Mouse (Mus musculus): ENCODE measurements around the gene Dnajc5. TPM values are rescaled to one million over a fixed set of nuclear protein-coding genes. Genes with fewer than 3 reads are reported as not detected.

The Dnajc5 gene
- polyA plus RNA-seq, 1 experiment = 218 TPM

DNA sequence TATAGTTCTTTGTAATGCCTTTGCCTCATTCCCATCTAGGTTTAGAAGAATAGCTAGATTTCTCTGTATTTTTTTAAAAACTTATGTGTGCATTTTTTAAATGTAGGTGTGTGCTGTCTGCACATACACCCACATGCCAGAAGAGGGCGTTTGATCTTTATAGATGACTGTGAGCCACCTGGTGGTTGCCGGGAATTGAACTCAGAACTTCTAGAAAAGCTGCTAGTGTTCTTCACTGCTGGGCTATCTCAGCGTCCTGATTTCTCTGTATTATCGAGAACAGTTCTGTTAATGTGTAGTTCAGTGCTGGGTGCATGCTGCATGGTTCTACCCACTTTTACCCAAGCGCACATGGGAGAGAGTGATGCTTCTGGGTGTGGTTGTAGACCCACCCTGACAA, 2.5 kb downstream of the Dnajc5 start:
- Histone ChIP-seq H3K27ac (ENCODE audit: insufficient read depth, low read length) (no peak overlapping the region), H3K27me3 (ENCODE audit: control insufficient read depth, insufficient read depth, low read length) (no peaks in the 10 kb centered on the region), H3K4me3 (replicated peaks; ENCODE audit: insufficient read depth, low read depth, low read length) (no peak overlapping the region), H3K4me1 (ENCODE audit: control insufficient read depth, insufficient read depth, low read length) (peaks cover 3% of the 10 kb centered on the region; the same call in 1 of the 2 replicates)
- WGBS = 66% methylated on average over 5 of the region's 5 CpGs
- DNase-seq = peak; percentile 27 to 36
- TF ChIP-seq CTCF (IDR thresholded peaks at IDR 0.05; ENCODE audit: borderline replicate concordance, insufficient read depth, low read depth, low read length) (peak; percentile 52), POLR2A (IDR thresholded peaks at IDR 0.05; ENCODE audit: borderline replicate concordance, insufficient read depth, low read length) (no peak)

DNA sequence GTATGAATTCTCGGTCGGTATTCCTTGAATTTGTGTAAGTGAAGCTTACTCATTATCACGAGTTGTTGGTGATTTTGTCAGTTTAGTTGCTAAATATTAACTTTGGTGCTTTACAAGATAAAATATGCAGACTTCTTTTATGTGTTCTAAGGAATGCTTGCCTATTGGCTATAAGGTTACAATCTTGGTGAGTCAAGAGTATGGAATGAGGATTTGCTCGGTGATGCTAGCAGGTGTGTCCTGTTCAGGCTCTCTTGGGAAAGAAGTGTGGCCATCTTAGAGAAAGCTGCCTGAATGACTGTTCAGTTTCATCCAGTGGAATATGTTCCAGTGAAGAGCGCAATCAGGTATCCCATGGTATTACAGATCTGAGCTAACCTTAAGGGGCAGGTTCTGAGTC, 5.2 kb downstream of the Dnajc5 start:
- H3K4me1 ChIP-seq (ENCODE audit: control insufficient read depth, insufficient read depth, low read length) = peaks cover 3% of the 10 kb centered on the region; the same call in 1 of the 2 replicates
- 75% methylated on average over 5 of the region's 5 CpGs for WGBS
- no peaks in the 10 kb centered on the region for H3K27me3 ChIP-seq (ENCODE audit: control insufficient read depth, insufficient read depth, low read length)
- H3K27ac ChIP-seq (ENCODE audit: insufficient read depth, low read length) = no peak overlapping the region
- TF ChIP-seq POLR2A (IDR thresholded peaks at IDR 0.05; ENCODE audit: borderline replicate concordance, insufficient read depth, low read length) (no peak), CTCF (IDR thresholded peaks at IDR 0.05; ENCODE audit: borderline replicate concordance, insufficient read depth, low read depth, low read length) (no peak)
- no peak overlapping the region for H3K4me3 ChIP-seq (replicated peaks; ENCODE audit: insufficient read depth, low read depth, low read length)
- DNase-seq = no peak

DNA sequence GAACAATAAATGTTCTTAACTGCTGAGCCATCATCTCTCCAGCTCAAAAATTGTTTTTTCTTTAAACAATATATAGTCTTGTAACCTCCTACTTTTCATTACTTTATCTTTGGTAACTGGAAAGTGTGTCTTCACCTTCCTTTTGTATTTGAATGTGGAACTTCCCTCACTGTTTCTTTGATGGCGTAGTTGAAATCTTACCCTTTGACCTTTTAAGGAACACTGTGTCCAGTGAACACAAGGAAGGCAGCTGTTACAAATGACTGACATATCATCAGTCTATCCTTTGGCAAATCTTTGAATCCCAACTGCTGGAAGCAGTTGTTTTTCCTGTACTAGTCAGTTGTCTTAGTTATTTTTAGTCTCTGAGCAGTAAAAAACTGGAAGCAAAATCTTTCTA, 8.8 kb downstream of the Dnajc5 start:
- 94% methylated on average over 1 of the region's 1 CpGs for WGBS
- no peaks in the 10 kb centered on the region for H3K27me3 ChIP-seq (ENCODE audit: control insufficient read depth, insufficient read depth, low read length)
- no peaks in the 10 kb centered on the region for H3K4me1 ChIP-seq (ENCODE audit: control insufficient read depth, insufficient read depth, low read length)
- H3K4me3 ChIP-seq (replicated peaks; ENCODE audit: insufficient read depth, low read depth, low read length) = no peak overlapping the region
- no peak overlapping the region for H3K27ac ChIP-seq (ENCODE audit: insufficient read depth, low read length)
- DNase-seq = no peak
- no peak for TF ChIP-seq CTCF (IDR thresholded peaks at IDR 0.05; ENCODE audit: borderline replicate concordance, insufficient read depth, low read depth, low read length)
- TF ChIP-seq POLR2A (IDR thresholded peaks at IDR 0.05; ENCODE audit: borderline replicate concordance, insufficient read depth, low read length) = no peak

DNA sequence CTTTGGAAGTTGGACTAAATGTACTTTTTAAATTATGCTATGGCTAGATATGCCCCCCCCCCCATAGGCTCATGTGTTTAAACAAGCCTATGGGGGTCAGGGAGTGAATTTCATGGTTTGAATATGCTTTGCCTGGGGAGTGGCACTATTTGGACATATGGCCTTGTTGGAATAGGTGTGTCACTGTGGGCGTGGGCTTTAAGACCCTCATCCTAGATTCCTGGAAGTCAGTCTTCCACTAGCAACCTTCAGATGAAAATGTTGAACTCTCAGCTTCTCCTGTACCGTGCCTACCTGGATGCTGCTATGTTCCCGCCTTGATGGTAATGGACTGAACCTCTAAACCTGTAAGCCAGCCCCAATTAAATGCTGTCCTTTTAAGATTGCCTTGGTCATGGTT, 12.3 kb downstream of the Dnajc5 start:
- WGBS = 99% methylated on average over 3 of the region's 3 CpGs
- DNase-seq = no peak
- H3K27me3 ChIP-seq (ENCODE audit: control insufficient read depth, insufficient read depth, low read length) = no peaks in the 10 kb centered on the region
- H3K4me3 ChIP-seq (replicated peaks; ENCODE audit: insufficient read depth, low read depth, low read length) = no peak overlapping the region
- TF ChIP-seq CTCF (IDR thresholded peaks at IDR 0.05; ENCODE audit: borderline replicate concordance, insufficient read depth, low read depth, low read length) (no peak), POLR2A (IDR thresholded peaks at IDR 0.05; ENCODE audit: borderline replicate concordance, insufficient read depth, low read length) (no peak)
- H3K4me1 ChIP-seq (ENCODE audit: control insufficient read depth, insufficient read depth, low read length) = peaks cover 2% of the 10 kb centered on the region
- H3K27ac ChIP-seq (ENCODE audit: insufficient read depth, low read length) = no peak overlapping the region

DNA sequence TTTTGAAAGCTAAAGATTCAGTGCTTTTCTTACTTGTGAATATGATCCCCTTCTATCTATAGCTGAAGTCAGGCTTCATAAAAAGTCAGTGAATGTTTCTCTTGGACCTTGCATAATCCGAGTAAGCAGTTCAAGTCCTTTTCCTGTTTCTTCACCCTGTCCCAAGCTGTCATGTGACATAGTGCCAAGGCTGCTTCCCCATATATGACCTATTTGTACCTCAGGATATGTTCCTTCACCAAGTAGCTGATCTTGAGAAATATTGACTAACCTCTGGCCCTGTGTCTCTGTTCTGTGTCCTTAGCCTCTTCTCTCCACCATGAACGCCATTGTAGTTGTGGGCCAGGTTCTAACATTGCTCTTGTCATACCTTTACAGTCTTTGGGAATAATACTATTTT, 16.1 kb downstream of the Dnajc5 start:
- WGBS = 76% methylated on average over 2 of the region's 2 CpGs
- TF ChIP-seq POLR2A (IDR thresholded peaks at IDR 0.05; ENCODE audit: borderline replicate concordance, insufficient read depth, low read length) (no peak), CTCF (IDR thresholded peaks at IDR 0.05; ENCODE audit: borderline replicate concordance, insufficient read depth, low read depth, low read length) (no peak)
- Histone ChIP-seq H3K27ac (ENCODE audit: insufficient read depth, low read length) (no peak overlapping the region), H3K4me1 (ENCODE audit: control insufficient read depth, insufficient read depth, low read length) (peaks cover 6% of the 10 kb centered on the region), H3K4me3 (replicated peaks; ENCODE audit: insufficient read depth, low read depth, low read length) (no peak overlapping the region), H3K27me3 (ENCODE audit: control insufficient read depth, insufficient read depth, low read length) (no peaks in the 10 kb centered on the region)
- DNase-seq = no peak

DNA sequence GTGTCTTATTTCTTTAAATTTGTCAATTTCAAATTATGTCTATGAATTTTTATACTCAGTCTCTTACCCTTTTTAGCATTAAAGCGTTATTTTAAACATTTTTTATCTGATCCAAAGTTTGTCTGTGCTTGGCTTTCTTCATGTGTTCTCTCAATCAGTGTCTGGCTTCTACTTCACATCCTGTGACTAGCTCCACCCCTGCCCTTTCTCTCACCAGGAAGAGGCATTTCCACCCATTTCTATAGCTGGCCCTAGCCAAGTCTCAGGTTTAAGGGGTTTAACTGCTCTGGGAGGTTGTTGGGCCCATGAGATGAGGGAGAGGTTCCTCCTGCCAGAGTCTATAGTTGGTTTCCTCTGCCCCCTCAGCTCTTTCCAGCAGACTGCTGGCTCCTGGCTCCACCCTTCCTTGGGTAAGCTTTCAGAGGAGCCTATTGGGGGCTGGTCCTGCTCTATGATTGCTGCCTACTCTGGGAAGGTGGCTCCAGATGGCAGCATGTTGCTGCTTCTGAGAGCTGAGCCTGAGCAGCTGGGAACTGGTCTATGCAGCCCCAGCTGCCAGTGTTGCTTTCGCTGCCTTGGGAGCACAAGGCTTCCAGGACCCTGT, 17.3 kb downstream of the Dnajc5 start:
- H3K27ac ChIP-seq (ENCODE audit: insufficient read depth, low read length) = peak overlapping the region; percentile 72
- H3K4me1 ChIP-seq (ENCODE audit: control insufficient read depth, insufficient read depth, low read length) = peaks cover 13% of the 10 kb centered on the region
- H3K27me3 ChIP-seq (ENCODE audit: control insufficient read depth, insufficient read depth, low read length) = no peaks in the 10 kb centered on the region
- DNase-seq = peak in 1 of 2 experiments; percentile 29
- peak overlapping the region; percentile 15 for H3K4me3 ChIP-seq (replicated peaks; ENCODE audit: insufficient read depth, low read depth, low read length)
- WGBS = 45% methylated on average over 2 of the region's 2 CpGs
- TF ChIP-seq CTCF (IDR thresholded peaks at IDR 0.05; ENCODE audit: borderline replicate concordance, insufficient read depth, low read depth, low read length) (no peak), POLR2A (IDR thresholded peaks at IDR 0.05; ENCODE audit: borderline replicate concordance, insufficient read depth, low read length) (no peak)

DNA sequence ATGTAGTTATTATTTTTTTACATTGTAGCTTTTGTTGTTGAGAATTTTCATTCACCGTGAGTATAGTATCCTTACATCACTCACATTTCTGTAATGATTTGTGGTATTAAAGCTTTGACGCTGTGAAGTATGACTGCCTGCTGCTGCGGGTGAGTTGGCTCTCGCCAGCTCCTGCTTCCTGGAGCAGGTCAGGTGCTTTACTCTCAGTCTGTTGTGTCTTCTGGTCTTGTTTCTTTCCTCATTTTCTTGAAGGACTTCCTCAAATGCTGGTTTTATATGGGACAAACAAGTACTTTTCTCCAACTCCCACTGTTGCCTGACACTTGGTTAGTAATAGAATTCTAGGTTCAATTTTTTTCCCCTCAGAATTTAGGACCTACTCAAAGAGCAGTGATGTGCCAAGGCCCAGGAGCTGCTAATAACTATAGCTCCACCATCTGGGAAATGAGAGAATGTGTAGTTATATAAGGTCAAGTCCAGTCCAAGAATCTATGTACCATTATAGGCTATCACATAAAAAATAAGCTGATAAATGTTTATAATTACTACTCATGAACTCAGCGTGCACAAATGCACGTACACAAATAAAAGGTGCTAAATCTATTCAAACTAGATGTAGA, 21.6 kb downstream of the Dnajc5 start:
- peak in 1 of 2 experiments; percentile 64 for DNase-seq
- WGBS = 40% methylated on average over 6 of the region's 6 CpGs

DNA sequence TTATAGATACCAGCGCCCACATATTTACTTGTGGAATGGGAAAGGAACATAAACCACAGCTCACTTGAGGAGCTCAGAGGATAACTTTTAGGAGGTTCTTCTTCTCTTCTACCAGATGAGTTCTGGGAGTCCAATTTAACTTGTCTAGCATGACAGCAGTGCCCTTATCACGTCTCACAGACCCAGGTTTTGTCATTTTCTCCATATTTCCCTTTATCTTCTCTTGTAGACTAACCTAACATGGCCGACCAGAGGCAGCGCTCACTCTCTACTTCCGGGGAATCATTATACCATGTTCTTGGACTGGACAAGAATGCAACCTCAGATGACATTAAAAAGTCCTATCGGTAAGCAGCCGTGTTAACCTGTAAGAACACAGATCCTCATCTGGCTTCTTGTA, 25.9 kb downstream of the Dnajc5 start:
- WGBS = 97% methylated on average over 7 of the region's 7 CpGs
- Histone ChIP-seq H3K27ac (ENCODE audit: insufficient read depth, low read length) (no peak overlapping the region), H3K27me3 (ENCODE audit: control insufficient read depth, insufficient read depth, low read length) (no peaks in the 10 kb centered on the region), H3K4me3 (replicated peaks; ENCODE audit: insufficient read depth, low read depth, low read length) (no peak overlapping the region), H3K4me1 (ENCODE audit: control insufficient read depth, insufficient read depth, low read length) (peaks cover 6% of the 10 kb centered on the region)
- DNase-seq = no peak
- TF ChIP-seq POLR2A (IDR thresholded peaks at IDR 0.05; ENCODE audit: borderline replicate concordance, insufficient read depth, low read length) = no peak
- TF ChIP-seq CTCF (IDR thresholded peaks at IDR 0.05; ENCODE audit: borderline replicate concordance, insufficient read depth, low read depth, low read length) = no peak

More for the DNA sequence above, 21.6 kb downstream of the Dnajc5 start:
- H3K27ac ChIP-seq (ENCODE audit: insufficient read depth, low read length) = 0 out of 2 replicates have a peak overlapping the region, but pooled peaks have one; percentile 63
- H3K4me3 ChIP-seq (replicated peaks; ENCODE audit: insufficient read depth, low read depth, low read length) = no peak overlapping the region
- H3K4me1 ChIP-seq (ENCODE audit: control insufficient read depth, insufficient read depth, low read length) = peaks cover 13% of the 10 kb centered on the region
- TF ChIP-seq POLR2A (IDR thresholded peaks at IDR 0.05; ENCODE audit: borderline replicate concordance, insufficient read depth, low read length) = no peak
- TF ChIP-seq CTCF (IDR thresholded peaks at IDR 0.05; ENCODE audit: borderline replicate concordance, insufficient read depth, low read depth, low read length) = no peak
- no peaks in the 10 kb centered on the region for H3K27me3 ChIP-seq (ENCODE audit: control insufficient read depth, insufficient read depth, low read length)

All from cerebellum, adult 2 months (tissue).